Mouse (Mus musculus): ENCODE measurements around the gene Szt2. TPM values are rescaled to one million over a fixed set of nuclear protein-coding genes. Genes with fewer than 3 reads are reported as not detected.

Gene Szt2
- polyA plus RNA-seq, 1 experiment from 2014 or later: 10.4 TPM

DNA sequence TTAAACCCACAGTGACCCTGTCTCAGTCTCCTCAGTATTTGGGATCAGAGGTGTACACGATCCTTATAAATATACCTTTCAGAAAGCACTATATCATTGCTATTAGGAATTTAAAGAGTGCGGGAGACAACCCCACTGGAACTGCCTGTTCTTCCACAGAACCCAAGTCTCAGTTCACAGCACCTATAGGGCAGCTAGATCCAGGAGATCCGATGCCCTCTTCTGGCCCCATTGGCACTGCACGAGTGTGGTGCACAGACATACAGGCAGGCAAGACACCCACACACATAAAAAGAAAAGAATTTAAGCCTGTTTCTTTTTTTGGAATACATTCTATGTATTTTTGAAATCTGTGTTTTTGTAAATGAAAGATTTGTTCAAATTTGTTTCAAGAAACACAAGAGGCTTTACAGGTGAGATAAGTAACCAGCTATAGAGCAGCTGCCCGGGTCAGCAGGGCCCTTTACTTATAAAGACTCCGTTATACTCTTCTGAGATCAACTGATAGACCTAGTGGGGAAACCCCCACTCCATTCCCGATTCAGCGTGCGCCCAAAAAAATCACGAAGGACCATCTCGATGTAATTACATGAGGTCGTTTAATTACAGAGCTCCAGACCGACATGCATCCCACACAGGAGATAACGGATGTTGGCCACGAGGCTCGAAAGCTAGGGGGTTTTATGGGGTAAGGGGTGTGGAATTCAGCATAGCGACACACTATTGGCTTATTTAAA lies 50.7 kb downstream of the Szt2 start:
- 78% methylated on average over 17 of the region's 17 CpGs for WGBS
- no peak for ATAC-seq (replicated peaks; ENCODE audit: low FRiP score)
- H3K4me3 ChIP-seq (ENCODE audit: low read depth, low read length): no peak overlapping the region

DNA sequence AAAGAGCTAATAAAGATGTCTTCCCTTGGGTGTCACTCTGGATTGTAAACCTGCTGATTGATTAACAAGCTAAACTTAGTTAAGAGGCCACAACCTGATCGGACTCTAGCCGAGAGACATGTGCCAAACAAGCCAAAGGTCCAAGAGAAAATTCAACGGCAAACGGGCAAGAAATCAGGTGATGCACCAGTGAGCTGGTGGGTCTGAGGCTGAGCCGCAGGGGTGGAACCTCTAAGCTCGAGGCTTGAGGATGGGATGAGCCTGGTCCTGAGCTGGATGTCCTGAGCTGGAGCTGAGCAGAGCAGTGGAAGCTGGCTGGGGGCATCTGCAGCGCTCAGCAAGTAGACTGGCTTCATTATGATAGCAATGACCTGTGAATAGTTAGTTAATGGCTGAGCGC lies 51.6 kb downstream of the Szt2 start:
- WGBS: 78% methylated on average over 8 of the region's 8 CpGs
- Histone ChIP-seq H3K9me3 (ENCODE audit: control insufficient read depth, low read length) (peaks cover 3% of the 10 kb centered on the region; the same call in 1 of the 2 replicates), H3K4me2 (no peak overlapping the region), H3K4me1 (replicated peaks; ENCODE audit: control insufficient read depth, insufficient read depth, low read length) (peaks cover 8% of the 10 kb centered on the region), H3K27me3 (replicated peaks; ENCODE audit: control insufficient read depth, insufficient read depth, low read length) (no peaks in the 10 kb centered on the region), H3K9ac (ENCODE audit: low read depth, low read length) (no peak overlapping the region), H3K36me3 (ENCODE audit: control insufficient read depth, insufficient read depth, low read length) (peaks cover 4% of the 10 kb centered on the region), H3K27ac (ENCODE audit: low read depth, low read length) (no peak overlapping the region), H3K4me3 (ENCODE audit: low read depth, low read length) (no peak overlapping the region)
- DNase-seq (ENCODE audit: low spot score) (no peak), ATAC-seq (replicated peaks; ENCODE audit: low FRiP score) (no peak)

More for the DNA sequence above, 50.7 kb downstream of the Szt2 start:
- Histone ChIP-seq H3K9ac (ENCODE audit: low read depth, low read length) (no peak overlapping the region), H3K9me3 (ENCODE audit: control insufficient read depth, low read length) (peaks cover 3% of the 10 kb centered on the region; the same call in 1 of the 2 replicates), H3K27ac (ENCODE audit: low read depth, low read length) (no peak overlapping the region), H3K4me2 (no peak overlapping the region), H3K4me1 (replicated peaks; ENCODE audit: control insufficient read depth, insufficient read depth, low read length) (peaks cover 8% of the 10 kb centered on the region), H3K36me3 (ENCODE audit: control insufficient read depth, insufficient read depth, low read length) (peaks cover 12% of the 10 kb centered on the region), H3K27me3 (replicated peaks; ENCODE audit: control insufficient read depth, insufficient read depth, low read length) (no peaks in the 10 kb centered on the region)
- no peak for DNase-seq (ENCODE audit: low spot score)

DNA sequence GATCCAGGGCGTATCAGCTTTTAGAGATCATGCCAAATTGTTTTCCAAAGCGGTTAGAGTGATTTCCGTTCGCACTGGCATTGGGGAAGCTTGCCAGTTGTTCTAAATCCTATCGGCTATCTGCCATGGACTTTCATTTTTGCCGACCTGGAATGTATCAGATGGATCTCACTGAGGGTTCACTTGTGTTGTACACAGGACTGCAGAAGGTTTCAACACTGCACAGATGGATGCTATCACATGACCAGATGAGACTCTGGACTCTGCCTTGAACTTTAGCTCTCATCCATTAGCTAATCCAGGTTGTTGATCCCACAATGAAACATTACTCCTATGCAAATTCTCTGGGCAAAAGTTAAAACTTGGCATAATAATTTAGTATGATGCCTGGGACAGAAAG lies 52.3 kb downstream of the Szt2 start:
- Histone ChIP-seq H3K27ac (ENCODE audit: low read depth, low read length) (no peak overlapping the region), H3K4me2 (no peak overlapping the region), H3K9ac (ENCODE audit: low read depth, low read length) (no peak overlapping the region), H3K36me3 (ENCODE audit: control insufficient read depth, insufficient read depth, low read length) (no peaks in the 10 kb centered on the region; the same call in 1 of the 2 replicates), H3K4me1 (replicated peaks; ENCODE audit: control insufficient read depth, insufficient read depth, low read length) (peaks cover 8% of the 10 kb centered on the region), H3K9me3 (ENCODE audit: control insufficient read depth, low read length) (peaks cover 3% of the 10 kb centered on the region; the same call in 1 of the 2 replicates), H3K27me3 (replicated peaks; ENCODE audit: control insufficient read depth, insufficient read depth, low read length) (no peaks in the 10 kb centered on the region), H3K4me3 (ENCODE audit: low read depth, low read length) (no peak overlapping the region)
- DNase-seq (ENCODE audit: low spot score): no peak
- no peak for ATAC-seq (replicated peaks; ENCODE audit: low FRiP score)
- 85% methylated on average over 6 of the region's 6 CpGs for WGBS

DNA sequence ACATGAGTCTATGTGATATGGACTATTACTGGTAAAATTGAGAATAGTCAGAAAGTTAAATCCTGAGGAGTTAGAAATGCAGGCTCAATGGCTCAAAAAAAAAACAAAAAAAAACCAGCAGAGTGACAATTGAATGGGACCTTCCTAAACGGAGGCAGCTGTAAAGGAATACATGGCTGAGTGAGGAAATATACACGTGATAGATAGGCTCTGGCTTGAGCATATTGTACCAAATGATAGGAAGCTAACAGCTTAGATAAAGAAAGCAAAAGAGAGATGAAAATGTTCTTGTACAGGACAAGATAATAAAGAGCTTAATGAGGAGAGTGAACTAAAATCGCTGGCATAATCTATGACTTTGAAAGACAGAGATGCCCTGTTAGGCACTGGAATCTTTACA lies 54.8 kb downstream of the Szt2 start:
- Histone ChIP-seq H3K9me3 (ENCODE audit: control insufficient read depth, low read length) (peaks cover 3% of the 10 kb centered on the region; the same call in 1 of the 2 replicates), H3K4me3 (ENCODE audit: low read depth, low read length) (no peak overlapping the region), H3K9ac (ENCODE audit: low read depth, low read length) (no peak overlapping the region), H3K4me2 (no peak overlapping the region), H3K36me3 (ENCODE audit: control insufficient read depth, insufficient read depth, low read length) (no peaks in the 10 kb centered on the region), H3K27ac (ENCODE audit: low read depth, low read length) (no peak overlapping the region), H3K4me1 (replicated peaks; ENCODE audit: control insufficient read depth, insufficient read depth, low read length) (peaks cover 2% of the 10 kb centered on the region; the same call in 1 of the 2 replicates), H3K27me3 (replicated peaks; ENCODE audit: control insufficient read depth, insufficient read depth, low read length) (no peaks in the 10 kb centered on the region)
- DNase-seq (ENCODE audit: low spot score): no peak
- 50% methylated on average over 3 of the region's 3 CpGs for WGBS
- 0 out of 2 replicates have a peak, but pooled peaks have one; percentile 34 for ATAC-seq (replicated peaks; ENCODE audit: low FRiP score)

DNA sequence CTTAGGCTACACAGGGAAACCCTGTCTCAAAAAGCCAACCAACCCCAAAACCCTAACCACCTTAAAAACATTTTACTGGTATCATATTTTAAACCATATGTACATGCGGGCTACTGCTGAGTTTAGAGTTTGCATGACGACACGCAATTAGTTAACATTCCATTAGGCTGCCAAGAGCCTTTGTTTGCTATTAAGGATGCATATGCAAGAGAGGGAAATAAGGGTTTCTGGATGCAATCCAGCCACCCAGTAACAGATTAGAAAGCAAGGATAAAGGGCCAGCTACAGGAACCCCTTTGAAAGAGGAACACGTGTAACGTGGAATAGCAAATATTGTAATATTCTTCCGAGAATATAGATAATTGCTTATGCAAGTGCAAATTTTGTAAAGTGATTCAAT lies 55.4 kb downstream of the Szt2 start:
- Histone ChIP-seq H3K4me1 (replicated peaks; ENCODE audit: control insufficient read depth, insufficient read depth, low read length) (no peaks in the 10 kb centered on the region), H3K9ac (ENCODE audit: low read depth, low read length) (no peak overlapping the region), H3K4me2 (no peak overlapping the region), H3K27ac (ENCODE audit: low read depth, low read length) (no peak overlapping the region), H3K9me3 (ENCODE audit: control insufficient read depth, low read length) (peaks cover 3% of the 10 kb centered on the region; the same call in 1 of the 2 replicates), H3K36me3 (ENCODE audit: control insufficient read depth, insufficient read depth, low read length) (no peaks in the 10 kb centered on the region), H3K27me3 (replicated peaks; ENCODE audit: control insufficient read depth, insufficient read depth, low read length) (no peaks in the 10 kb centered on the region), H3K4me3 (ENCODE audit: low read depth, low read length) (no peak overlapping the region)
- 87% methylated on average over 6 of the region's 6 CpGs for WGBS
- DNase-seq (ENCODE audit: low spot score): no peak
- ATAC-seq (replicated peaks; ENCODE audit: low FRiP score): no peak

DNA sequence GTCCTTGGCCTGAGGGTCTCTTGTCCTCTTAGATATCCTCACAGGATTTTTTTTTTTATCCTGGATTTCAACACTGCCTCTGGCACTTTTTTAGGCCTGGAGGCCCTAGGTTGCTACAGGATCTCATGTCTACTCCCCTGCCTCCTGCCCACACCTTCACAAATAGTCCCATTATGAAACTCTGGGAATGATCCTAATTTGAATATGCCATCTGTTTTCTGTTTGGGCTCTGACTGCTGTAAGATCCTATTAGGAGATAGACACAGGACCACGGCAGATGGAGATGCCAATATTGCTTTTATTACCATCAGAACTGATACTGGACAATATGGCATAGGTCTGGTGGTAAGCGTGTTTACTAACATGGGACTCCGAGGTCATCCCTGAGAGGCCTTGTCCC lies 57.2 kb downstream of the Szt2 start:
- ATAC-seq (replicated peaks; ENCODE audit: low FRiP score): no peak

DNA sequence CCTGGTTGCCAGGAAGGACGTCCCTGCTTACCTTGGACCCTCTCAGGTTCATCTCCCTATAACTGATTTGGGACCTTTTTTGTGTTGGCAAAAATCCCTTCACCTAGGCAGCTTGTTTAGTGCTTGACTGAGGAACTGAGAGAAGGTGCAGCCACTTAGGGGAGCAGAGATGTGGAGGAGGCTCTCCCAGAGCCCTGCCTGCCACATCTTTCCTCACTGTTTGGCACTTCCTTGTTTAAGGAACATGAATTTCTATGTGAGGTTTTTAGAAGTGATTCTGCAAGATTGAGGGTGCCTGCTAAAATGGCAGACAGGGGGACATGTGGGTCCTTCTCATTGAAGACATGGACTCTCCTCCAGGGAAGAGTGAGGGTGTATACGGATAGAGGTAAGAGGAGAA lies 58.2 kb downstream of the Szt2 start:
- Histone ChIP-seq H3K27me3 (replicated peaks; ENCODE audit: control insufficient read depth, insufficient read depth, low read length) (no peaks in the 10 kb centered on the region), H3K36me3 (ENCODE audit: control insufficient read depth, insufficient read depth, low read length) (no peaks in the 10 kb centered on the region), H3K4me3 (ENCODE audit: low read depth, low read length) (no peak overlapping the region), H3K9me3 (ENCODE audit: control insufficient read depth, low read length) (peaks cover 3% of the 10 kb centered on the region; the same call in 1 of the 2 replicates), H3K27ac (ENCODE audit: low read depth, low read length) (no peak overlapping the region), H3K4me1 (replicated peaks; ENCODE audit: control insufficient read depth, insufficient read depth, low read length) (0 out of 2 replicates have a peak, but pooled peaks cover 2% of the 10 kb centered on the region), H3K9ac (ENCODE audit: low read depth, low read length) (no peak overlapping the region), H3K4me2 (no peak overlapping the region)
- no peak for DNase-seq (ENCODE audit: low spot score)
- WGBS: 53% methylated on average over 2 of the region's 2 CpGs
- ATAC-seq (replicated peaks; ENCODE audit: low FRiP score): no peak

More for the DNA sequence above, 57.2 kb downstream of the Szt2 start:
- DNase-seq (ENCODE audit: low spot score): no peak
- Histone ChIP-seq H3K9ac (ENCODE audit: low read depth, low read length) (no peak overlapping the region), H3K27me3 (replicated peaks; ENCODE audit: control insufficient read depth, insufficient read depth, low read length) (no peaks in the 10 kb centered on the region), H3K4me3 (ENCODE audit: low read depth, low read length) (no peak overlapping the region), H3K36me3 (ENCODE audit: control insufficient read depth, insufficient read depth, low read length) (no peaks in the 10 kb centered on the region), H3K9me3 (ENCODE audit: control insufficient read depth, low read length) (peaks cover 3% of the 10 kb centered on the region; the same call in 1 of the 2 replicates), H3K4me2 (no peak overlapping the region), H3K27ac (ENCODE audit: low read depth, low read length) (no peak overlapping the region), H3K4me1 (replicated peaks; ENCODE audit: control insufficient read depth, insufficient read depth, low read length) (0 out of 2 replicates have a peak, but pooled peaks cover 2% of the 10 kb centered on the region)
- WGBS: 86% methylated on average over 3 of the region's 3 CpGs

DNA sequence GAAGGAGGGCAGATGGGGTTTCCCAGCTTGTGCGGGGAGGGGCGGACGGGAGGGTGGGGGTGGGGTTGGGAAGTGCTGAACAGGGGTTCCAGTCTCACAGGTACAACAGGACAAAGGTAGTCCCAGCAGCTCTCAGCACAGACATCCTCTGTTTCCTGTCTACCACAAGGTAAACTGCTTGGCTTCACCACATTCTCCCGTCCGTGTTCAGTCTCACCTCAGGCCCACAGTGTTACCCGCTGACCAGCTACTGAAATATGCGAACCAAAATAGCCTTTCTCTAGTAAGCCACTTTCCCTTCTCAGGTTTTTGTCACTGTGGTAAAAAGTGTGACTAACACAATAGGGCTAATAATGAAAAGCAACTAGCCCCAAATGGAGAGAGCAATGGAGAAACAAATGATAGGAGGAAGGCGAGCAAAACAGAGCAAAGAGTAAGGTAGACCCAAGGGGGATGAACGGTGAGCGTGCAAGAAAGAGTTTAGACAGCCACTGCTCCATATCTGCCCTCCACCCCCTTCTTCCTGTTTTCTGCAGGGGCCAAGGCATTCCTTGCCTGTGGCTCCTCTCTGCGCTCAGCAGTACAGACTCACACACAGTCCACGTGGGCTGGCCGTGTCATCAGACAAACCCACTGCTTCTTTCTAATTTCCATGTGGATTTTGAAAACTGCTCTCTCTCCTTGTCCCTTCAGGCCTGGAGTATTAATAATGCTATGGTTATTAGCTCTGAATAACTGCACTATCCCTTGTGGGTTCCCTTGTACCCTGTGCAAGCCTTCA lies 61.4 kb downstream of the Szt2 start:
- no peaks in the 10 kb centered on the region for H3K27me3 ChIP-seq (replicated peaks; ENCODE audit: control insufficient read depth, insufficient read depth, low read length)
- H3K36me3 ChIP-seq (ENCODE audit: control insufficient read depth, insufficient read depth, low read length): no peaks in the 10 kb centered on the region
- ATAC-seq (replicated peaks; ENCODE audit: low FRiP score): no peak
- H3K4me2 ChIP-seq: no peak overlapping the region
- no peak overlapping the region for H3K9ac ChIP-seq (ENCODE audit: low read depth, low read length)
- 0 out of 2 replicates have a peak, but pooled peaks cover 2% of the 10 kb centered on the region for H3K4me1 ChIP-seq (replicated peaks; ENCODE audit: control insufficient read depth, insufficient read depth, low read length)
- H3K9me3 ChIP-seq (ENCODE audit: control insufficient read depth, low read length): no peaks in the 10 kb centered on the region
- WGBS: 36% methylated on average over 13 of the region's 13 CpGs
- H3K27ac ChIP-seq (ENCODE audit: low read depth, low read length): no peak overlapping the region
- no peak for DNase-seq (ENCODE audit: low spot score)
- H3K4me3 ChIP-seq (ENCODE audit: low read depth, low read length): no peak overlapping the region
